Mouse (Mus musculus): ENCODE results near the gene Sept12. TPM values are rescaled to one million over a fixed set of nuclear protein-coding genes. Genes with fewer than 3 reads are reported as not detected.
A peak's percentile ranks its signal among the peaks of the same experiment; 100 is the strongest.

Gene Sept12
- polyA plus RNA-seq, 1 experiment: not detected

GRCm38 (mm10) chr16:4963797-4964709, 33.6 kb downstream of the Sept12 start, which contains the start of gene Anks3:
Gene Anks3 (minus strand): TSS chr16:4964205.
- peak; percentile 99 for DNase-seq
- no peaks in the 10 kb centered on the region for H3K36me3 ChIP-seq (ENCODE audit: control insufficient read depth, insufficient read depth, low read length)
- no peaks in the 10 kb centered on the region for H3K27me3 ChIP-seq (replicated peaks; ENCODE audit: control insufficient read depth, insufficient read depth, low read length)
- TF ChIP-seq POLR2A (IDR thresholded peaks at IDR 0.05; ENCODE audit: low read depth, low read length) (peak; percentile 49), CTCF (conservative IDR thresholded peaks at IDR 0.05; ENCODE audit: insufficient read depth, insufficient read length, low read depth, low read length) (no peak)
- WGBS: under 1% methylated on average over 76 of the region's 76 CpGs
- peaks cover 4% of the 10 kb centered on the region; the same call in 1 of the 2 replicates for H3K4me1 ChIP-seq (ENCODE audit: control insufficient read depth, insufficient read depth, low read length)
- peak within 1 kb of the TSS; percentile 82 for H3K4me3 ChIP-seq (ENCODE audit: insufficient read depth, low read depth, low read length)
- H3K27ac ChIP-seq (ENCODE audit: insufficient read depth, low read depth, low read length): peak within 1 kb of the TSS; percentile 37

- Histone ChIP-seq H3K36me3 (ENCODE audit: control insufficient read depth, insufficient read depth, low read length) (no peaks in the 10 kb centered on the region), H3K4me3 (ENCODE audit: insufficient read depth, low read depth, low read length) (peak overlapping the region; percentile 40), H3K27ac (ENCODE audit: insufficient read depth, low read depth, low read length) (no peak overlapping the region), H3K4me1 (ENCODE audit: control insufficient read depth, insufficient read depth, low read length) (peaks cover 4% of the 10 kb centered on the region; the same call in 1 of the 2 replicates), H3K27me3 (replicated peaks; ENCODE audit: control insufficient read depth, insufficient read depth, low read length) (no peaks in the 10 kb centered on the region)
- TF ChIP-seq POLR2A (IDR thresholded peaks at IDR 0.05; ENCODE audit: low read depth, low read length) (no peak), CTCF (conservative IDR thresholded peaks at IDR 0.05; ENCODE audit: insufficient read depth, insufficient read length, low read depth, low read length) (no peak)
- no peak for DNase-seq
- 29% methylated on average over 9 of the region's 9 CpGs for WGBS
These were observed 34.3 kb downstream of the Sept12 start for GRCm38 (mm10) chr16:4963346-4963745.

GRCm38 (mm10) chr16:4960260-4960659, 37.4 kb downstream of the Sept12 start:
- Histone ChIP-seq H3K36me3 (ENCODE audit: control insufficient read depth, insufficient read depth, low read length) (no peaks in the 10 kb centered on the region), H3K27ac (ENCODE audit: insufficient read depth, low read depth, low read length) (no peak overlapping the region), H3K4me3 (ENCODE audit: insufficient read depth, low read depth, low read length) (no peak overlapping the region), H3K4me1 (ENCODE audit: control insufficient read depth, insufficient read depth, low read length) (peaks cover 4% of the 10 kb centered on the region; the same call in 1 of the 2 replicates), H3K27me3 (replicated peaks; ENCODE audit: control insufficient read depth, insufficient read depth, low read length) (no peaks in the 10 kb centered on the region)
- no peak for DNase-seq
- TF ChIP-seq CTCF (conservative IDR thresholded peaks at IDR 0.05; ENCODE audit: insufficient read depth, insufficient read length, low read depth, low read length): no peak
- no peak for TF ChIP-seq POLR2A (IDR thresholded peaks at IDR 0.05; ENCODE audit: low read depth, low read length)
- 62% methylated on average over 8 of the region's 8 CpGs for WGBS

- H3K27me3 ChIP-seq (replicated peaks; ENCODE audit: control insufficient read depth, insufficient read depth, low read length): no peaks in the 10 kb centered on the region
- H3K27ac ChIP-seq (ENCODE audit: insufficient read depth, low read depth, low read length): no peak overlapping the region
- 0 out of 2 replicates have a peak, but pooled peaks cover 2% of the 10 kb centered on the region for H3K36me3 ChIP-seq (ENCODE audit: control insufficient read depth, insufficient read depth, low read length)
- 79% methylated on average over 3 of the region's 3 CpGs for WGBS
- no peak for DNase-seq
- TF ChIP-seq POLR2A (IDR thresholded peaks at IDR 0.05; ENCODE audit: low read depth, low read length) (no peak), CTCF (conservative IDR thresholded peaks at IDR 0.05; ENCODE audit: insufficient read depth, insufficient read length, low read depth, low read length) (no peak)
- no peak overlapping the region for H3K4me3 ChIP-seq (ENCODE audit: insufficient read depth, low read depth, low read length)
- no peaks in the 10 kb centered on the region; the same call in 1 of the 2 replicates for H3K4me1 ChIP-seq (ENCODE audit: control insufficient read depth, insufficient read depth, low read length)
These were observed 40.2 kb downstream of the Sept12 start for GRCm38 (mm10) chr16:4957446-4957845.

- WGBS: 88% methylated on average over 3 of the region's 3 CpGs
- H3K4me1 ChIP-seq (ENCODE audit: control insufficient read depth, insufficient read depth, low read length): no peaks in the 10 kb centered on the region; the same call in 1 of the 2 replicates
These were observed 41.0 kb downstream of the Sept12 start for GRCm38 (mm10) chr16:4956609-4957008.

GRCm38 (mm10) chr16:4947378-4947777, 50.3 kb downstream of the Sept12 start:
- DNase-seq: no peak
- H3K4me3 ChIP-seq (ENCODE audit: insufficient read depth, low read depth, low read length): no peak overlapping the region
- no peaks in the 10 kb centered on the region for H3K27me3 ChIP-seq (replicated peaks; ENCODE audit: control insufficient read depth, insufficient read depth, low read length)
- peaks cover 2% of the 10 kb centered on the region; the same call in 1 of the 2 replicates for H3K36me3 ChIP-seq (ENCODE audit: control insufficient read depth, insufficient read depth, low read length)
- TF ChIP-seq POLR2A (IDR thresholded peaks at IDR 0.05; ENCODE audit: low read depth, low read length) (no peak), CTCF (conservative IDR thresholded peaks at IDR 0.05; ENCODE audit: insufficient read depth, insufficient read length, low read depth, low read length) (no peak)
- H3K27ac ChIP-seq (ENCODE audit: insufficient read depth, low read depth, low read length): peak overlapping the region; percentile 41; the same call in 1 of the 2 replicates
- WGBS: 62% methylated on average over 4 of the region's 4 CpGs
- peaks cover 12% of the 10 kb centered on the region; the same call in 1 of the 2 replicates for H3K4me1 ChIP-seq (ENCODE audit: control insufficient read depth, insufficient read depth, low read length)

More at GRCm38 (mm10) chr16:4956609-4957008, 41.0 kb downstream of the Sept12 start:
- no peak overlapping the region for H3K4me3 ChIP-seq (ENCODE audit: insufficient read depth, low read depth, low read length)
- H3K27me3 ChIP-seq (replicated peaks; ENCODE audit: control insufficient read depth, insufficient read depth, low read length): no peaks in the 10 kb centered on the region
- H3K27ac ChIP-seq (ENCODE audit: insufficient read depth, low read depth, low read length): no peak overlapping the region
- TF ChIP-seq POLR2A (IDR thresholded peaks at IDR 0.05; ENCODE audit: low read depth, low read length) (no peak), CTCF (conservative IDR thresholded peaks at IDR 0.05; ENCODE audit: insufficient read depth, insufficient read length, low read depth, low read length) (no peak)
- DNase-seq: no peak
- 0 out of 2 replicates have a peak, but pooled peaks cover 2% of the 10 kb centered on the region for H3K36me3 ChIP-seq (ENCODE audit: control insufficient read depth, insufficient read depth, low read length)

- H3K4me3 ChIP-seq (ENCODE audit: insufficient read depth, low read depth, low read length): no peak overlapping the region
- H3K27ac ChIP-seq (ENCODE audit: insufficient read depth, low read depth, low read length): peak overlapping the region; percentile 41; the same call in 1 of the 2 replicates
- no peak for TF ChIP-seq CTCF (conservative IDR thresholded peaks at IDR 0.05; ENCODE audit: insufficient read depth, insufficient read length, low read depth, low read length)
- no peak for TF ChIP-seq POLR2A (IDR thresholded peaks at IDR 0.05; ENCODE audit: low read depth, low read length)
- no peaks in the 10 kb centered on the region for H3K27me3 ChIP-seq (replicated peaks; ENCODE audit: control insufficient read depth, insufficient read depth, low read length)
- peak; percentile 80 for DNase-seq
- 61% methylated on average over 3 of the region's 3 CpGs for WGBS
- peaks cover 2% of the 10 kb centered on the region; the same call in 1 of the 2 replicates for H3K36me3 ChIP-seq (ENCODE audit: control insufficient read depth, insufficient read depth, low read length)
- H3K4me1 ChIP-seq (ENCODE audit: control insufficient read depth, insufficient read depth, low read length): peaks cover 12% of the 10 kb centered on the region; the same call in 1 of the 2 replicates
These were observed 51.5 kb downstream of the Sept12 start for GRCm38 (mm10) chr16:4946155-4946554.
